Mouse (Mus musculus): ENCODE measurements around the gene Olfr1356.
"Not testable (repeated sequence)": the region's sequence is repeated elsewhere in the genome, so short reads cannot be mapped to it uniquely, and the experiment has no call there.

The Olfr1356 gene

GRCm38 (mm10) chr10:78852066-78852465 is at the start of gene Olfr1356:
TSS of gene Olfr1356 (minus strand) at chr10:78852166.
- DNase-seq (ENCODE audit: low read depth, low spot score): no peak

GRCm38 (mm10) chr10:78875240-78875639 is 23.3 kb upstream of the Olfr1356 start, which contains the start of gene Olfr1355:
TSS of gene Olfr1355 (plus strand) at chr10:78875540.
- DNase-seq (ENCODE audit: low read depth, low spot score): no peak

- DNase-seq (ENCODE audit: low read depth, low spot score): not testable (repeated sequence)
Observed at GRCm38 (mm10) chr10:78840456-78840855, 11.5 kb downstream of the Olfr1356 start.

GRCm38 (mm10) chr10:78812358-78813060 is 39.5 kb downstream of the Olfr1356 start:
- peak; percentile 13 for DNase-seq (ENCODE audit: low read depth, low spot score)

GRCm38 (mm10) chr10:78801449-78801848 is 50.5 kb downstream of the Olfr1356 start:
- DNase-seq (ENCODE audit: low read depth, low spot score): no peak
